Mouse (Mus musculus) small intestine, adult 2 months (tissue): ENCODE results near the gene Rest.

ENCODE experiments used
- CTCF ChIP-seq: fragments of 200-500 bp; IDR thresholded peaks from 2 replicates; pipeline ENCODE4 v1.5.1; 2012; ENCODE audit warnings: low read depth, mild to moderate bottlenecking, control low read depth, inconsistent platforms, low read length, moderate library complexity, mixed read lengths; ENCODE audit not compliant: insufficient replicate concordance, insufficient read length; ENCODE audit errors: extremely low read depth
- POLR2A ChIP-seq: fragments of 200-500 bp; IDR thresholded peaks from 2 replicates; pipeline ENCODE4 v1.6.1; 2012; ENCODE audit warnings: low read depth, mild to moderate bottlenecking, control low read depth, inconsistent platforms, low read length, moderate library complexity

DNA sequence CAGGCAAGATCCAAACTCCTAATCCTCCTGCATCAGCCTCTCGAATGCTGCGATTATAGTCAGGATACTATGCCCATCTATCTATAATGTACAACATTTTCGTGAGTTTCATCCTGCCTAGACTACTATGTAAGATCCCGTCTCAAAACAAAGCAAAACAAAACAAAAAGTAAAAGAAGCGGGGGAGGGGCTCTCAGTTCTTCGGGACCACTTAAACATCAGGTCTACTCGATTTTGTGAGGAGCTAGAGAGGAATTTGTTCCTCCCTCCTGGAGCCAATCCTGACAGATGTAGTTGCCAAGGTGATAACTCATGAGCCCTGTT is 19.9 kb upstream of the Rest start:
- TF ChIP-seq CTCF (no peak), POLR2A (no peak)
